Mouse (Mus musculus): ENCODE data around the gene Zfp462.

DNA sequence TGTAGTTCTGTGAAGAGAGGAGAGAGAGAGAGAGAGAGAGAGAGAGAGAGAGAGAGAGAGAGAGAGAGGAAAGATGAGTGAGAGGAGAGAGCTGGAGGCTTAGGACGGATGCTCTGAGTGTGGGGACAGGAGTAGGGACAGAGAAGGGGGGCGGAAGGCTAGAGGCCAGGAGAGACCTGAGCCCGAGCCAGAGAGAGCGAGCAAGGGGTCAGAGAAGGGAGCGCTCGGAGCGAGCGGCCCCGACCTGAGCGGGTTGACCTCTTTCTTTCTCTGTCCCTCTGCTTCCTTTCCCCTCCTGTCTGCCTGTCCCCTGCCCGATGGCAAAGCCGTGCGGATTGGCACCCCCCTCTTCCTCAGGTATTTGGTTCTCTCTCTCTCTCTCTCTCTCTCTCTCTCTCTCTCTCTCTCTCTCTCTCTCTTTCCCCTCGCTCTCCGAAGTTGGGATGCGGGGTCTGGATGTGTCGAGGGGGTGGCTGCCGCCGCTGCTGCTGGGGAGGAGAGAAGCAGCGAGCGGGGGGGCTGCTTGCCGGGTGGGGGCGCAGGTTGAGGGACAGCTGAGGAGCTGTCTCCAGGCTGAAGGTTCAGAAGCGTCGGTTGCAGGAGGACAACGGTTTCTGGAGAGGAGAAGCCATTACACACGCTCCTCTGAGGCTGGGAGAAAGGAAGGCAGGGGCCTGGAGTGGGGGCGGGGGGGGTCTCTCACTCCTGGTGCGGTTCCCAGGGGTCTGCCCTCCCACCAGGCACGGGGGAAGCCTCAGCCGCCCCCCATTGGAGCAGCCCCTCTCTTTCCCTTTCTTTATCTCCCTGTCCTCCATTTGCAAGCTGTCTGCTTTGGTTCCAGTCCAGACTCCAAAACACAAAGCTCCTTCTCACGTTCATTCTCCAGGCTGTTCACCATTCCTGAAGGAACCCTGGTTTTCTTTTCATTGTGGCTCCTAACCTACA is 4.0 kb downstream of the Zfp462 start:
- TF ChIP-seq CTCF (IDR thresholded peaks at IDR 0.05; ENCODE audit: insufficient read depth, low read depth, low read length) (no peak), POLR2A (IDR thresholded peaks at IDR 0.05; ENCODE audit: insufficient read depth, low read depth, low read length) (no peak)
